Mouse (Mus musculus): ENCODE measurements around the gene Akr1c12. TPM values are rescaled to one million over a fixed set of nuclear protein-coding genes. Genes with fewer than 3 reads are reported as not detected.
A peak's percentile ranks its signal among the peaks of the same experiment; 100 is the strongest.

Akr1c12 gene
- polyA plus RNA-seq, 1 experiment from 2014 or later, result 0.29 TPM

- Histone ChIP-seq H3K4me1 (peaks cover 10% of the 10 kb centered on the region), H3K4me3 (no peak overlapping the region), H3K27me3 (ENCODE audit: low read depth, poor library complexity, severe bottlenecking) (no peaks in the 10 kb centered on the region), H3K9me3 (replicated peaks) (no peaks in the 10 kb centered on the region), H3K27ac (no peak overlapping the region), H3K36me3 (no peaks in the 10 kb centered on the region)
- WGBS, result 56% methylated on average over 3 of the region's 3 CpGs
- no peak for DNase-seq (ENCODE audit: low spot score)
Observed at GRCm38 (mm10) chr13:4249347-4249746, 29.9 kb downstream of the Akr1c12 start.

GRCm38 (mm10) chr13:4244861-4245559 is 34.2 kb downstream of the Akr1c12 start:
- Histone ChIP-seq H3K9me3 (replicated peaks) (no peaks in the 10 kb centered on the region), H3K27me3 (ENCODE audit: low read depth, poor library complexity, severe bottlenecking) (no peaks in the 10 kb centered on the region), H3K36me3 (no peaks in the 10 kb centered on the region), H3K4me1 (peaks cover 10% of the 10 kb centered on the region), H3K27ac (peak overlapping the region; percentile 75), H3K4me3 (peak overlapping the region; percentile 36)
- WGBS, result 4% methylated on average over 13 of the region's 13 CpGs
- peak; percentile 86 for DNase-seq (ENCODE audit: low spot score)

- 84% methylated on average over 3 of the region's 3 CpGs for WGBS
- no peak overlapping the region for H3K27ac ChIP-seq
- no peak for DNase-seq (ENCODE audit: low spot score)
- H3K4me1 ChIP-seq, result no peaks in the 10 kb centered on the region
- no peaks in the 10 kb centered on the region for H3K36me3 ChIP-seq
- no peaks in the 10 kb centered on the region for H3K9me3 ChIP-seq (replicated peaks)
- no peak overlapping the region for H3K4me3 ChIP-seq
- H3K27me3 ChIP-seq (ENCODE audit: low read depth, poor library complexity, severe bottlenecking), result no peaks in the 10 kb centered on the region
Observed at GRCm38 (mm10) chr13:4233536-4234172, 45.6 kb downstream of the Akr1c12 start.

- 85% methylated on average over 1 of the region's 1 CpGs for WGBS
Observed at GRCm38 (mm10) chr13:4233135-4233534, 46.1 kb downstream of the Akr1c12 start.

GRCm38 (mm10) chr13:4230841-4231623 is 48.2 kb downstream of the Akr1c12 start:
- Histone ChIP-seq H3K27ac (no peak overlapping the region), H3K4me1 (no peaks in the 10 kb centered on the region), H3K36me3 (no peaks in the 10 kb centered on the region), H3K4me3 (no peak overlapping the region), H3K27me3 (ENCODE audit: low read depth, poor library complexity, severe bottlenecking) (no peaks in the 10 kb centered on the region), H3K9me3 (replicated peaks) (no peaks in the 10 kb centered on the region)
- WGBS, result 77% methylated on average over 8 of the region's 8 CpGs
- DNase-seq (ENCODE audit: low spot score), result peak; percentile 33

More at GRCm38 (mm10) chr13:4233135-4233534, 46.1 kb downstream of the Akr1c12 start:
- no peak overlapping the region for H3K27ac ChIP-seq
- H3K4me1 ChIP-seq, result no peaks in the 10 kb centered on the region
- no peaks in the 10 kb centered on the region for H3K9me3 ChIP-seq (replicated peaks)
- DNase-seq (ENCODE audit: low spot score), result no peak
- no peaks in the 10 kb centered on the region for H3K27me3 ChIP-seq (ENCODE audit: low read depth, poor library complexity, severe bottlenecking)
- H3K36me3 ChIP-seq, result no peaks in the 10 kb centered on the region
- H3K4me3 ChIP-seq, result no peak overlapping the region

- H3K9me3 ChIP-seq (replicated peaks), result no peaks in the 10 kb centered on the region
- DNase-seq (ENCODE audit: low spot score), result no peak
- H3K4me3 ChIP-seq, result no peak within 1 kb of the TSS
- H3K27ac ChIP-seq, result no peak within 1 kb of the TSS
- no peaks in the 10 kb centered on the region for H3K4me1 ChIP-seq
- WGBS, result 81% methylated on average over 1 of the region's 1 CpGs
- H3K27me3 ChIP-seq (ENCODE audit: low read depth, poor library complexity, severe bottlenecking), result no peaks in the 10 kb centered on the region
- H3K36me3 ChIP-seq, result no peaks in the 10 kb centered on the region
Observed at GRCm38 (mm10) chr13:4228441-4228840, 50.8 kb downstream of the Akr1c12 start, which contains the start of gene Akr1c19. Gene Akr1c19 (plus strand): TSS chr13:4228700.

Other genes starting within 250 kb of the Akr1c12 start
- 0.18 TPM in 2 replicates for gene Akr1c14, start 230.4 kb downstream of the Akr1c12 start, polyA plus RNA-seq (2016; fragmentation: Nextera tagmentation; extraction: Ambion mirVana)
- gene Akr1c18, start 128.8 kb downstream of the Akr1c12 start, polyA plus RNA-seq (2016; fragmentation: Nextera tagmentation; extraction: Ambion mirVana), result not detected in 2 replicates
- gene Akr1c13, start 88.3 kb downstream of the Akr1c12 start, polyA plus RNA-seq (2016; fragmentation: Nextera tagmentation; extraction: Ambion mirVana), result 0.87 and 1.1 TPM in 2 replicates
- gene Akr1c19, start 50.7 kb downstream of the Akr1c12 start, polyA plus RNA-seq (2016; fragmentation: Nextera tagmentation; extraction: Ambion mirVana), result 0.76 and 0.92 TPM in 2 replicates
- not detected in 2 replicates for gene Akr1c6, start 154.9 kb upstream of the Akr1c12 start, polyA plus RNA-seq (2016; fragmentation: Nextera tagmentation; extraction: Ambion mirVana)
- gene Akr1c20, start 243.9 kb upstream of the Akr1c12 start, polyA plus RNA-seq (2016; fragmentation: Nextera tagmentation; extraction: Ambion mirVana), result not detected in 2 replicates